Mouse (Mus musculus) myocyte (in vitro differentiated cells): ENCODE measurements around the gene Ipmk.

ENCODE experiments used
- E2F4 ChIP-seq: IDR thresholded peaks from one replicate; pipeline ENCODE4 v1.6.1; 2011; ENCODE audit warnings: mild to moderate bottlenecking, control low read depth, moderate library complexity; ENCODE audit not compliant: insufficient read depth
- MYOD1 ChIP-seq, 3 experiments: IDR thresholded peaks; one replicate each; pipeline ENCODE4 v1.6.1; 2011; ENCODE audit warnings: control low read depth in 2 of 3, low read depth in 2 of 3, mild to moderate bottlenecking in 2 of 3, moderate library complexity in 1 of 3; ENCODE audit not compliant: insufficient read length in 2 of 3, control insufficient read depth in 1 of 3
- MYOG ChIP-seq, 3 experiments: IDR thresholded peaks; one replicate each; pipeline ENCODE4 v1.6.1; 2011; ENCODE audit warnings: control low read depth in 2 of 3, low read depth in 2 of 3, mild to moderate bottlenecking in 2 of 3; ENCODE audit not compliant: insufficient read length in 2 of 3, control insufficient read depth in 1 of 3, insufficient read depth in 1 of 3
- POLR2A ChIP-seq: IDR thresholded peaks from one replicate; pipeline ENCODE4 v1.6.1; 2011; ENCODE audit warnings: low read depth, mild to moderate bottlenecking, control low read depth, moderate library complexity; ENCODE audit not compliant: insufficient read length
- TCF12 ChIP-seq: IDR thresholded peaks from one replicate; pipeline ENCODE4 v1.6.1; 2011; ENCODE audit warnings: mild to moderate bottlenecking, control low read depth; ENCODE audit not compliant: poor library complexity, insufficient read depth, severe bottlenecking
- USF1 ChIP-seq: IDR thresholded peaks from one replicate; pipeline ENCODE4 v1.6.1; 2011; ENCODE audit warnings: low read depth, mild to moderate bottlenecking, control low read depth, moderate library complexity

DNA sequence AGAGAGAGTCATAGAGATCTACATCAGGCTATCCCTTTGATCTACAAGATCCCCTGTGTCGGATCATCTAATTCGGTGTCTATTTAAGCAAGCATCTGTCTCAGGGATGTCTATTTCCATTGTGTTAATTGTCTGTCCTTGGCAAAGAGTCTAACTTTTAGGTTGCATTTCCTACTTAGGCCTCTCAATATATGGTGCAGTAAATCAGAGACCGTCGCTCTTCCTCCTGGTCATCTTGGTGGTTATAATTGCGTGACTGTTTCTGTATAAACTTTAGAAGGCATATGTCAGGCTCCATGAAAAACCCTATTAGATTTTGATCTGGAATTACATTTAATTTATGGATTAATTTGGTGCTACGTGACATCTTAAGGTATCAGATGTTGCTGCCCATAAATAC lies 116.9 kb downstream of the Ipmk start:
- TF ChIP-seq USF1 (no peak), POLR2A (no peak), E2F4 (no peak), TCF12 (no peak), MYOD1 (IDR thresholded peaks at IDR 0.05; ENCODE audit: control insufficient read depth in 1 of 3, insufficient read length in 2 of 3, low read depth in 2 of 3) (no peak), MYOG (IDR thresholded peaks at IDR 0.05; ENCODE audit: control insufficient read depth in 1 of 3, insufficient read depth in 1 of 3, insufficient read length in 2 of 3, low read depth in 2 of 3) (no peak)
